Mouse (Mus musculus): Measurements from ENCODE around the gene Adk.

- TF ChIP-seq CTCF (IDR thresholded peaks at IDR 0.05; ENCODE audit: control insufficient read depth, insufficient read depth, insufficient read length) (no peak), MAX (IDR thresholded peaks at IDR 0.05) (no peak), MYOD1 (IDR thresholded peaks at IDR 0.05; ENCODE audit: control insufficient read depth, insufficient read length, low read depth) (no peak), CEBPB (IDR thresholded peaks at IDR 0.05; ENCODE audit: low read depth) (no peak), USF1 (IDR thresholded peaks at IDR 0.05; ENCODE audit: low read depth) (no peak), MYOG (IDR thresholded peaks at IDR 0.05; ENCODE audit: control insufficient read depth, extremely low read depth, insufficient read length) (no peak), FOSL1 (IDR thresholded peaks at IDR 0.05; ENCODE audit: insufficient read depth, low read length, poor library complexity, severe bottlenecking) (no peak)
These were observed 433.7 kb downstream of the Adk start for GRCm38 (mm10) chr14:21485961-21486520.
